Mouse (Mus musculus) CH12.LX (cell line): ENCODE measurements around the gene Ackr2.

Source experiments
- CTCF ChIP-seq, 2 experiments: IDR thresholded peaks in 1 of 2; conservative IDR thresholded peaks in 1 of 2; 2 replicates each; pipeline ENCODE4 v1.5.1; 2011 to 2012; ENCODE audit warnings: low read depth in 2 of 2, low read length in 2 of 2, improper control_type of control experiment in 1 of 2, inconsistent platforms in 1 of 2, mild to moderate bottlenecking in 1 of 2, moderate library complexity in 1 of 2
- E2F4 ChIP-seq: IDR thresholded peaks from 2 replicates; pipeline ENCODE4 v1.6.1; 2011; ENCODE audit warnings: low read depth, low read length, improper control_type of control experiment; ENCODE audit not compliant: insufficient replicate concordance
- GABPA ChIP-seq: IDR thresholded peaks from 2 replicates; pipeline ENCODE4 v1.6.1; 2012; ENCODE audit warnings: low read depth, low read length, improper control_type of control experiment, inconsistent platforms; ENCODE audit not compliant: insufficient replicate concordance
- JUN ChIP-seq: IDR thresholded peaks from 2 replicates; pipeline ENCODE4 v1.6.1; 2011; ENCODE audit warnings: low read depth, mild to moderate bottlenecking, low read length, improper control_type of control experiment, moderate library complexity; ENCODE audit not compliant: insufficient read depth
- MAX ChIP-seq: IDR thresholded peaks from 2 replicates; pipeline ENCODE4 v1.6.1; 2011; ENCODE audit warnings: low read length, improper control_type of control experiment
- MAZ ChIP-seq: IDR thresholded peaks from 2 replicates; pipeline ENCODE4 v1.6.1; 2012; ENCODE audit warnings: low read depth, mild to moderate bottlenecking, inconsistent platforms, low read length, improper control_type of control experiment, moderate library complexity
- MEF2A ChIP-seq: IDR thresholded peaks from 2 replicates; pipeline ENCODE4 v1.6.1; 2014; ENCODE audit warnings: low read depth, mild to moderate bottlenecking, inconsistent platforms, low read length, improper control_type of control experiment, borderline replicate concordance
- NELFE ChIP-seq: IDR thresholded peaks from 2 replicates; pipeline ENCODE4 v1.6.1; 2011; ENCODE audit warnings: low read depth, low read length, improper control_type of control experiment
- PAX5 ChIP-seq: IDR thresholded peaks from 2 replicates; pipeline ENCODE4 v1.6.1; 2012; ENCODE audit warnings: low read length, inconsistent platforms, mixed read lengths
- POLR2A ChIP-seq: IDR thresholded peaks from 2 replicates; pipeline ENCODE4 v1.6.1; 2011; ENCODE audit warnings: low read depth, mild to moderate bottlenecking, improper control_type of control experiment, low read length
- TCF12 ChIP-seq: IDR thresholded peaks from 2 replicates; pipeline ENCODE4 v1.6.1; 2014; ENCODE audit warnings: low read depth, mild to moderate bottlenecking, inconsistent platforms, low read length, improper control_type of control experiment
- ZC3H11A ChIP-seq: IDR thresholded peaks from 2 replicates; pipeline ENCODE4 v1.6.1; 2012; ENCODE audit warnings: low read depth, mild to moderate bottlenecking, inconsistent platforms, low read length, improper control_type of control experiment

DNA sequence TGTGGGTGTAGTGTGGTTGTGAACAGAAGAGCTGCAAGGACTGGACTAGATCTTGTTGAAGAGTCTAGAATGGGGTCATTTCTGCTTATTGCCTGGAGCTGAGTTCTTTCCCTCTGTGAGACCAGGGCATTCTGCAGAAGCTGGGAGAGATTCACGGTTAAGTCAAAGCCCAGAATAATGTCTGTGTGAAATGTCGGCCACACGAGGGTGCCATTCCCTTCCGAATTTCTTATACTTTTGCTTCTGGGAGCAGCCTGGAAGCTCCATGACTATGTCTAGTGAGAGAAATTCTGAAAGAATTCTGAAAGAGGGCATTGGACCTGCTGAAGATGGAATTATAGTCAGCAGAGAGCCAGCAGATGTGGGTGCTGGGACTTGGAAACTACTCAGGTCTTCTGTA is 49.6 kb downstream of the Ackr2 start:
- TF ChIP-seq CTCF (conservative IDR thresholded peaks at IDR 0.05 in 1 of 2, IDR thresholded peaks at IDR 0.05 in 1 of 2; ENCODE audit: low read depth in 2 of 2, low read length in 2 of 2) (peak; percentile 11 to 50; a peak in 2 of 4 replicates), TCF12 (no peak), NELFE (no peak), MEF2A (no peak), POLR2A (no peak), JUN (no peak), ZC3H11A (no peak), GABPA (no peak), E2F4 (no peak), MAX (no peak), PAX5 (no peak), MAZ (no peak)
